15 mouse cellular contexts compared by ENCODE assay signal in genomic region chr12:104385987-104386386, GRCm38 (mm10). TPM values are rescaled to one million over a fixed set of nuclear protein-coding genes. Genes with fewer than 3 reads are reported as not detected.
"Had no signal": no experiment of that assay in that cellular context is flagged by ENCODE, and none has a peak within 500 bp of the region (broad histone marks: within the 10 kb centered on the region; RNA-seq: fewer than 3 reads in every experiment).

No protein-coding gene starts in this region.

RNA-seq across cellular contexts. Expression of gene Serpina3n, which starts 20.5 kb away (rescaled TPM):
- total RNA-seq: megakaryocyte-erythroid progenitor cell, adult 5-6 weeks; monocyte, adult 5-6 weeks; neutrophil, adult 5-6 weeks had no signal
- polyA plus RNA-seq: lung, embryonic 14.5 days; midbrain, embryonic 11.5 days; midbrain, embryonic 13.5 days; stomach, embryonic 15.5 days had no signal

RNA-seq across cellular contexts. Expression of gene Serpina3k, which starts 47.7 kb away (rescaled TPM):
- total RNA-seq: megakaryocyte, adult 5-6 weeks; megakaryocyte-erythroid progenitor cell, adult 5-6 weeks; midbrain, postnatal 0 days; monocyte, adult 5-6 weeks; neutrophil, adult 5-6 weeks had no signal
- polyA plus RNA-seq: lung, embryonic 14.5 days; lung, embryonic 16.5 days; midbrain, embryonic 11.5 days; midbrain, embryonic 13.5 days; midbrain, embryonic 15.5 days; midbrain, postnatal 0 days; neural tube, embryonic 12.5 days; neural tube, embryonic 14.5 days; stomach, embryonic 15.5 days had no signal

RNA-seq across cellular contexts. Expression of gene Serpina3m, which starts 47.7 kb away (rescaled TPM):
- total RNA-seq: megakaryocyte, adult 5-6 weeks; megakaryocyte-erythroid progenitor cell, adult 5-6 weeks; midbrain, postnatal 0 days; monocyte, adult 5-6 weeks; neutrophil, adult 5-6 weeks had no signal
- polyA plus RNA-seq: lung, embryonic 14.5 days; lung, embryonic 16.5 days; midbrain, embryonic 11.5 days; midbrain, embryonic 13.5 days; midbrain, embryonic 15.5 days; midbrain, postnatal 0 days; neural tube, embryonic 12.5 days; neural tube, embryonic 14.5 days; spleen, adult 2 months; stomach, embryonic 15.5 days; testis, adult 2 months had no signal
